Mouse (Mus musculus) left cerebral cortex, adult 2 months (tissue): ENCODE data around the gene Ucp2. TPM values are rescaled to one million over a fixed set of nuclear protein-coding genes. Genes with fewer than 3 reads are reported as not detected.

Experiments used
- DNase-seq, 2 experiments: peaks; one replicate each; pipeline ENCODE4 v3.0.0; 2021 to 2022; ENCODE audit warnings: low spot score in 2 of 2, mixed read lengths in 1 of 2; ENCODE audit errors: extremely low spot score in 1 of 2
- H3K27ac ChIP-seq: fragments of 200-600 bp; 2 replicates; pipeline ENCODE4 v1.8.1; 2022
- H3K4me3 ChIP-seq: fragments of 200-600 bp; 2 replicates; pipeline ENCODE4 v1.8.1; 2022
- CTCF ChIP-seq: fragments of 200-600 bp; IDR thresholded peaks from 2 replicates; pipeline ENCODE4 v1.8.1; 2022; ENCODE audit warnings: antibody characterized with exemption, mild to moderate bottlenecking, moderate library complexity
- intact Hi-C: fragments of 180-260 bp; cut with DNase I; formaldehyde crosslinking; loops from one replicate; pipeline ENCODE4 v1.15.1; 2025
- total RNA-seq, 2 experiments: library from RNA; stranded (reverse); gene quantifications; 2 replicates each; pipeline ENCODE4 v1.2.3; 2021

Gene Ucp2
- total RNA-seq, 2 experiments from 2014 or later: 69.0 to 79.3 TPM

GRCm38 (mm10) chr7:100511602-100512001, 18.5 kb downstream of the Ucp2 start:
- intact Hi-C loops: no loop called here
- DNase-seq: no peak
- no peak overlapping the region for H3K27ac ChIP-seq
- H3K4me3 ChIP-seq: no peak overlapping the region
- TF ChIP-seq CTCF: no peak

- no peak for DNase-seq
- intact Hi-C loops: no loop called here
- H3K27ac ChIP-seq: no peak within 1 kb of the TSS
- no peak within 1 kb of the TSS for H3K4me3 ChIP-seq
- no peak for TF ChIP-seq CTCF
Measured at GRCm38 (mm10) chr7:100514573-100514972, 21.4 kb downstream of the Ucp2 start, which contains the start of gene Dnajb13. Gene Dnajb13, minus strand, starts transcription at chr7:100514960.

GRCm38 (mm10) chr7:100520204-100520603, 27.1 kb downstream of the Ucp2 start:
- TF ChIP-seq CTCF: no peak
- intact Hi-C loops: loop anchor here (1.0 to 2.0 kb wide), 3 partner anchors 117 to 344 kb away; no protein-coding TSS in a partner anchor
- DNase-seq: no peak
- Histone ChIP-seq H3K27ac (no peak overlapping the region), H3K4me3 (no peak overlapping the region)

- DNase-seq: peak; percentile 64 to 87
- no peak overlapping the region for H3K4me3 ChIP-seq
- H3K27ac ChIP-seq: no peak overlapping the region
- TF ChIP-seq CTCF: peak; percentile 98
- intact Hi-C loops: loop anchor here (1.0 to 2.0 kb wide), 3 partner anchors 116 to 344 kb away; no protein-coding TSS in a partner anchor
Measured at GRCm38 (mm10) chr7:100520663-100521285, 27.6 kb downstream of the Ucp2 start.

GRCm38 (mm10) chr7:100522222-100522621, 29.1 kb downstream of the Ucp2 start:
- DNase-seq: no peak
- intact Hi-C loops: no loop called here
- Histone ChIP-seq H3K4me3 (no peak overlapping the region), H3K27ac (no peak overlapping the region)
- no peak for TF ChIP-seq CTCF

GRCm38 (mm10) chr7:100524669-100525068, 31.5 kb downstream of the Ucp2 start:
- intact Hi-C loops: no loop called here
- no peak for DNase-seq
- no peak for TF ChIP-seq CTCF
- Histone ChIP-seq H3K4me3 (no peak overlapping the region), H3K27ac (no peak overlapping the region)

- intact Hi-C loops: no loop called here
- no peak overlapping the region for H3K4me3 ChIP-seq
- TF ChIP-seq CTCF: no peak
- DNase-seq: no peak
- no peak overlapping the region for H3K27ac ChIP-seq
Measured at GRCm38 (mm10) chr7:100530766-100531165, 37.6 kb downstream of the Ucp2 start.

- no peak for DNase-seq
- Histone ChIP-seq H3K27ac (no peak overlapping the region), H3K4me3 (no peak overlapping the region)
- intact Hi-C loops: no loop called here
- TF ChIP-seq CTCF: no peak
Measured at GRCm38 (mm10) chr7:100533503-100533902, 40.4 kb downstream of the Ucp2 start.

GRCm38 (mm10) chr7:100534216-100534615, 41.1 kb downstream of the Ucp2 start:
- no peak for DNase-seq
- Histone ChIP-seq H3K27ac (no peak overlapping the region), H3K4me3 (no peak overlapping the region)
- intact Hi-C loops: no loop called here
- TF ChIP-seq CTCF: no peak

GRCm38 (mm10) chr7:100535831-100536230, 42.7 kb downstream of the Ucp2 start:
- intact Hi-C loops: loop anchor here (5.0 kb wide), 2 partner anchors 46 to 71 kb away; partner anchors contain the start of genes Mrpl48 and Rab6a
- H3K4me3 ChIP-seq: no peak overlapping the region
- TF ChIP-seq CTCF: no peak

GRCm38 (mm10) chr7:100536804-100537518, 43.8 kb downstream of the Ucp2 start, which contains the start of gene Coa4:
Gene Coa4, plus strand, starts transcription at chr7:100537071.
- peak; percentile 82 to 90 for DNase-seq
- intact Hi-C loops: loop anchor here (5.0 kb wide), 2 partner anchors 45 to 70 kb away; partner anchors contain the start of genes Mrpl48 and Rab6a
- no peak for TF ChIP-seq CTCF
- H3K27ac ChIP-seq: peak within 1 kb of the TSS; percentile 90
- H3K4me3 ChIP-seq: peak within 1 kb of the TSS; percentile 90

More at GRCm38 (mm10) chr7:100535831-100536230, 42.7 kb downstream of the Ucp2 start:
- no peak overlapping the region for H3K27ac ChIP-seq
- no peak for DNase-seq

GRCm38 (mm10) chr7:100537519-100537902, 44.4 kb downstream of the Ucp2 start:
- TF ChIP-seq CTCF: no peak
- Histone ChIP-seq H3K27ac (peak overlapping the region; percentile 90), H3K4me3 (peak overlapping the region; percentile 90)
- no peak for DNase-seq
- intact Hi-C loops: loop anchor here (5.0 kb wide), 2 partner anchors 45 to 70 kb away; partner anchors contain the start of genes Mrpl48 and Rab6a
